Mouse (Mus musculus) brain, embryonic 14.5 days (tissue): ENCODE results near the gene Smdt1. TPM values are rescaled to one million over a fixed set of nuclear protein-coding genes. Genes with fewer than 3 reads are reported as not detected.
"Not testable (repeated sequence)": the region's sequence is repeated elsewhere in the genome, so short reads cannot be mapped to it uniquely, and the experiment has no call there.

ENCODE experiments used
- DNase-seq: peaks from one replicate; pipeline ENCODE4 v3.0.0-alpha.2; 2011; ENCODE audit warnings: low read depth
- CTCF ChIP-seq: fragments of 200-500 bp; IDR thresholded peaks from 2 replicates; pipeline ENCODE4 v1.5.1; 2012; ENCODE audit warnings: inconsistent platforms, mild to moderate bottlenecking, moderate library complexity, borderline replicate concordance; ENCODE audit not compliant: insufficient read depth, insufficient read length; ENCODE audit errors: extremely low read depth
- POLR2A ChIP-seq: fragments of 200-500 bp; IDR thresholded peaks from 2 replicates; pipeline ENCODE4 v1.6.1; 2012; ENCODE audit warnings: mild to moderate bottlenecking, inconsistent platforms, borderline replicate concordance; ENCODE audit not compliant: poor library complexity, insufficient read depth, insufficient read length, severe bottlenecking; ENCODE audit errors: extremely low read depth
- polyA plus RNA-seq: library from polyadenylated mRNA; depleted of rRNA; stranded (reverse); fragments of >200 nt; gene quantifications from 2 replicates; pipeline ENCODE4 v1.2.3, GENCODE M21; 2012; rRNA removed

Gene Smdt1
- polyA plus RNA-seq, 1 experiment: 231 TPM

GRCm38 (mm10) chr15:82378261-82379180, 39.8 kb downstream of the Smdt1 start:
- DNase-seq: no peak

DNA sequence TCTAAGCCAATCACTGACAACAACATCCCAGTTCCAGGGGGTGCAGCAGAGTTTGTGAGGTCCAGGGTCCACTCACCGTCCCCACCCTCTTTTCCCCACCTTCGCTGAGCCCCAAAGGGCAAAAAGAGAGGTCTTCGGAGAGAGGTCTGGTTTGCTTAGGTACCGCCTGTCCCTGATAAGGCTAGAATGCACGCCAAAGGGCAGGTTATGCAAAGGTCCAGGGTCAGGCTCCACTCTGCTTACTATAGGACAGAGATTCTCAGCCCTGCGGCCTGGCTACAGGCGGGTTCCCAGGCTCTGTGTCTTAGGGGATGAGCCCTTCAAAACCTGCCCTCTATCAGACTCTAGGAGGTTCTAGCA, 40.7 kb downstream of the Smdt1 start:
- TF ChIP-seq CTCF: no peak
- no peak for TF ChIP-seq POLR2A
- DNase-seq: no peak

More at GRCm38 (mm10) chr15:82378261-82379180, 39.8 kb downstream of the Smdt1 start:
- TF ChIP-seq CTCF: no peak
- no peak for TF ChIP-seq POLR2A

- TF ChIP-seq CTCF: no peak
- TF ChIP-seq POLR2A: no peak
- peak; percentile 53 for DNase-seq
Measured at GRCm38 (mm10) chr15:82379871-82380713, 41.3 kb downstream of the Smdt1 start, which contains the start of gene Cyp2d22. Gene Cyp2d22 (minus strand): TSS chr15:82380260.

GRCm38 (mm10) chr15:82380714-82381062, 41.9 kb downstream of the Smdt1 start:
- DNase-seq: no peak
- TF ChIP-seq POLR2A: no peak
- TF ChIP-seq CTCF: no peak

GRCm38 (mm10) chr15:82382441-82382840, 43.7 kb downstream of the Smdt1 start:
- DNase-seq: no peak
- no peak for TF ChIP-seq POLR2A
- no peak for TF ChIP-seq CTCF

DNA sequence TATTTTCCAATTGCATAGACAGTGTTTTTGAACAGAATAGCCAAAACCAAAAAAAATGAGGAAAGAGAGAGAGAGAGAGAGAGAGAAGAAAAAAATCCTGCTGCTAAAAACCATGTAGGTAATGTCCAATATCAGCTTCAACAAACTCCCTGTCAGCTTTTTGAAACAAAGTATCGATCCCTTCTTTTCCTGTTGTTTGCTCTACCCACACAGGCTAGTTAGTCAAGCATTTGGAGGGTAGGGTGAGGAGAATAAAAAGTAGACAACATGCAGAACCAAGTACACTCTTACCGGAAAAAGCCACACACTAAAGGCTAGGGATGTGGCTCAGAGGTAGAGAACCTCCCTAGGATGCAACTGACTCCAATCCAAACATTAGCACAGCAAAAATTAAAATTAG, 47.0 kb downstream of the Smdt1 start:
- TF ChIP-seq POLR2A (no peak), CTCF (no peak)
- no peak for DNase-seq

- DNase-seq: not testable (repeated sequence)
Measured at GRCm38 (mm10) chr15:82389916-82390315, 51.2 kb downstream of the Smdt1 start.

DNA sequence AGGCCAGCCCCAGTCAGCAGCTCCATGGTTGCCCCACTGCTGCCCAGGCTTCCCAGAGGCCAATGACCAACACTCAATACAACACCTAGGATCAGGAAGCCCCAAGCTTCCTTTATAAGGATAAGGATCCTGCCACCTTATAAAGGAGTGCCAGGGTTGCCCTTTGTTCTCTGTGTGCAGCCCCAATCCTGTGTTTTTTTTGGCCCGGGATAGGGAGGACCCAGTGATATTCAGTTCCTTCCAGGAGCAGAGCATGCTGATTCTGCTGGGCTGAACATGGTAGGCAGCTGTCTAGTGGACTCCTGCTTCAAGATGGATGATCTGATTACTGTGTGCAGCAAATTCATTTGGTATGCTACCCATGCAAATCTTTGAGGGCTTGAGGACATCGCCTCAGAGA, 55.2 kb downstream of the Smdt1 start, which contains the start of gene Cyp2d11:
TSS of gene Cyp2d11 (minus strand) at position 101 of the 400 bp plus-strand sequence.
- not testable (repeated sequence) for DNase-seq

DNA sequence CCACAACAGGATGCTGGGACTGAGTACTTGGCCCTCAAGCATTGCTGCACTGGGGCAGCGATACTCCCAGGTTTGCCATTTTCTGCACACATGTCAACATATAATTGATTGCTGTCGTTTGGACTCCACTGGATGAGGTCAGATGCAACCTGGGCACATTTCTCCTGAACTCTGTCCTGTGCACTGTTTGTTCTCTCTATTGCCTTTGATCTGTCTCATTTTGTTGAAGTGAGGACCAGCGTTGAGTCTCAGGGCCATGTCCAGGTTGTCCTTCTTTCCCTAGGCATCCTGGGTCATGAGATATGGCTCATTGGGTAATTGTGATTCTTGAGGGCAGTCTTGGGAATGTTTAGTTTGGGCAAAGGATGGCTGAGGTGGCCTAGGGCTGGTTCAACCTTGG, 57.2 kb downstream of the Smdt1 start:
- not testable (repeated sequence) for DNase-seq

Other genes with a start within 250 kb of the Smdt1 start
- gene Ccdc134, start 211.0 kb upstream of the Smdt1 start, polyA plus RNA-seq: 15.2 and 22.5 TPM in 2 replicates
- gene Srebf2, start 191.8 kb upstream of the Smdt1 start, polyA plus RNA-seq: 196 and 230 TPM in 2 replicates
- 1.8 and 3.2 TPM in 2 replicates for gene Shisa8, start 126.1 kb upstream of the Smdt1 start, polyA plus RNA-seq
- gene Tnfrsf13c, start 114.6 kb upstream of the Smdt1 start, polyA plus RNA-seq: 0.26 and 0.30 TPM in 2 replicates
- gene Cenpm, start 94.2 kb upstream of the Smdt1 start, polyA plus RNA-seq: 16.5 and 26.2 TPM in 2 replicates
- gene 1500009C09Rik, start 86.6 kb upstream of the Smdt1 start, polyA plus RNA-seq: 67.2 and 71.3 TPM in 2 replicates
- 426 and 484 TPM in 2 replicates for gene Sept3, start 64.1 kb upstream of the Smdt1 start, polyA plus RNA-seq
- 0.15 and 0.19 TPM in 2 replicates for gene Wbp2nl, start 40.0 kb upstream of the Smdt1 start, polyA plus RNA-seq
- 46.0 and 46.4 TPM in 2 replicates for gene Naga, start within 50 bp of the Smdt1 start, polyA plus RNA-seq
- 1.3 and 1.9 TPM in 2 replicates for gene Pheta2, start within 50 bp of the Smdt1 start, polyA plus RNA-seq
- gene Ndufa6, start 15.4 kb downstream of the Smdt1 start, polyA plus RNA-seq: 298 and 375 TPM in 2 replicates
- 5.4 and 5.8 TPM in 2 replicates for gene Cyp2d22, start 41.3 kb downstream of the Smdt1 start, polyA plus RNA-seq
- not detected in 2 replicates for gene Cyp2d11, start 55.1 kb downstream of the Smdt1 start, polyA plus RNA-seq
- not detected in 2 replicates for gene Cyp2d10, start 68.2 kb downstream of the Smdt1 start, polyA plus RNA-seq
- not detected in 2 replicates for gene Cyp2d9, start 94.5 kb downstream of the Smdt1 start, polyA plus RNA-seq
- gene Cyp2d12, start 216.1 kb downstream of the Smdt1 start, polyA plus RNA-seq: not detected in 2 replicates